Mouse (Mus musculus): ENCODE results near the gene Rag2.

GRCm38 (mm10) chr2:101598190-101599181 lies 26.0 kb upstream of the Rag2 start:
- TF ChIP-seq CTCF (IDR thresholded peaks at IDR 0.05; ENCODE audit: insufficient read depth, low read depth, low read length) = no peak
- TF ChIP-seq POLR2A (IDR thresholded peaks at IDR 0.05; ENCODE audit: insufficient read depth, low read depth, low read length) = no peak
